Mouse (Mus musculus): ENCODE measurements around the gene Slc3a2. TPM values are rescaled to one million over a fixed set of nuclear protein-coding genes. Genes with fewer than 3 reads are reported as not detected.

The Slc3a2 gene
- polyA plus RNA-seq, 1 experiment from 2014 or later: 88.9 TPM

GRCm38 (mm10) chr19:8708954-8709353, 14.2 kb downstream of the Slc3a2 start:
- Histone ChIP-seq H3K27ac (ENCODE audit: poor library complexity, severe bottlenecking) (no peak overlapping the region), H3K27me3 (replicated peaks) (no peaks in the 10 kb centered on the region), H3K9me3 (replicated peaks) (no peaks in the 10 kb centered on the region), H3K36me3 (peaks cover 57% of the 10 kb centered on the region), H3K4me2 (no peak overlapping the region), H3K4me3 (no peak overlapping the region), H3K4me1 (replicated peaks) (peaks cover 20% of the 10 kb centered on the region), H3K9ac (no peak overlapping the region)
- WGBS: 93% methylated on average over 8 of the region's 8 CpGs
- no peak for ATAC-seq (ENCODE audit: insufficient number of reproducible peaks, low FRiP score)

GRCm38 (mm10) chr19:8706930-8707329, 16.2 kb downstream of the Slc3a2 start:
- Histone ChIP-seq H3K27me3 (replicated peaks) (no peaks in the 10 kb centered on the region), H3K36me3 (peaks cover 54% of the 10 kb centered on the region), H3K4me1 (replicated peaks) (peaks cover 12% of the 10 kb centered on the region), H3K4me3 (no peak overlapping the region), H3K4me2 (no peak overlapping the region), H3K9me3 (replicated peaks) (no peaks in the 10 kb centered on the region), H3K27ac (ENCODE audit: poor library complexity, severe bottlenecking) (no peak overlapping the region), H3K9ac (no peak overlapping the region)
- 90% methylated on average over 7 of the region's 7 CpGs for WGBS
- ATAC-seq (ENCODE audit: insufficient number of reproducible peaks, low FRiP score): no peak

- no peak overlapping the region for H3K9ac ChIP-seq
- 87% methylated on average over 7 of the region's 7 CpGs for WGBS
Observed at GRCm38 (mm10) chr19:8706132-8706667, 17.0 kb downstream of the Slc3a2 start.

GRCm38 (mm10) chr19:8705026-8705708, 18.0 kb downstream of the Slc3a2 start:
- no peak overlapping the region for H3K4me3 ChIP-seq
- no peak overlapping the region for H3K4me2 ChIP-seq
- H3K27me3 ChIP-seq (replicated peaks): no peaks in the 10 kb centered on the region
- no peak for ATAC-seq (ENCODE audit: insufficient number of reproducible peaks, low FRiP score)
- 0 out of 2 replicates have a peak, but pooled peaks cover under 1% of the 10 kb centered on the region for H3K4me1 ChIP-seq (replicated peaks)
- no peaks in the 10 kb centered on the region for H3K9me3 ChIP-seq (replicated peaks)
- 75% methylated on average over 6 of the region's 6 CpGs for WGBS
- no peak overlapping the region for H3K9ac ChIP-seq
- no peak overlapping the region for H3K27ac ChIP-seq (ENCODE audit: poor library complexity, severe bottlenecking)
- H3K36me3 ChIP-seq: peaks cover 38% of the 10 kb centered on the region

More at GRCm38 (mm10) chr19:8706132-8706667, 17.0 kb downstream of the Slc3a2 start:
- ATAC-seq (ENCODE audit: insufficient number of reproducible peaks, low FRiP score): no peak
- Histone ChIP-seq H3K4me2 (no peak overlapping the region), H3K36me3 (peaks cover 48% of the 10 kb centered on the region), H3K4me1 (replicated peaks) (0 out of 2 replicates have a peak, but pooled peaks cover 6% of the 10 kb centered on the region), H3K9me3 (replicated peaks) (no peaks in the 10 kb centered on the region), H3K27ac (ENCODE audit: poor library complexity, severe bottlenecking) (no peak overlapping the region), H3K27me3 (replicated peaks) (no peaks in the 10 kb centered on the region), H3K4me3 (no peak overlapping the region)

- no peak overlapping the region for H3K9ac ChIP-seq
- WGBS: 56% methylated on average over 4 of the region's 4 CpGs
- H3K9me3 ChIP-seq (replicated peaks): no peaks in the 10 kb centered on the region
- H3K4me2 ChIP-seq: no peak overlapping the region
- no peaks in the 10 kb centered on the region for H3K4me1 ChIP-seq (replicated peaks)
- H3K27ac ChIP-seq (ENCODE audit: poor library complexity, severe bottlenecking): no peak overlapping the region
- no peak for ATAC-seq (ENCODE audit: insufficient number of reproducible peaks, low FRiP score)
- no peak overlapping the region for H3K4me3 ChIP-seq
- peaks cover 22% of the 10 kb centered on the region for H3K36me3 ChIP-seq
- H3K27me3 ChIP-seq (replicated peaks): no peaks in the 10 kb centered on the region
Observed at GRCm38 (mm10) chr19:8703571-8703970, 19.6 kb downstream of the Slc3a2 start.

- Histone ChIP-seq H3K4me1 (replicated peaks) (no peaks in the 10 kb centered on the region), H3K9ac (no peak overlapping the region), H3K27ac (ENCODE audit: poor library complexity, severe bottlenecking) (no peak overlapping the region), H3K27me3 (replicated peaks) (no peaks in the 10 kb centered on the region), H3K4me2 (no peak overlapping the region), H3K4me3 (no peak overlapping the region), H3K9me3 (replicated peaks) (no peaks in the 10 kb centered on the region), H3K36me3 (peaks cover 11% of the 10 kb centered on the region)
- no peak for ATAC-seq (ENCODE audit: insufficient number of reproducible peaks, low FRiP score)
- WGBS: 57% methylated on average over 3 of the region's 3 CpGs
Observed at GRCm38 (mm10) chr19:8702458-8702857, 20.7 kb downstream of the Slc3a2 start.

GRCm38 (mm10) chr19:8699652-8700051, 23.5 kb downstream of the Slc3a2 start:
- Histone ChIP-seq H3K9ac (no peak overlapping the region), H3K36me3 (no peaks in the 10 kb centered on the region), H3K4me1 (replicated peaks) (no peaks in the 10 kb centered on the region), H3K27ac (ENCODE audit: poor library complexity, severe bottlenecking) (no peak overlapping the region), H3K4me2 (no peak overlapping the region), H3K4me3 (no peak overlapping the region), H3K27me3 (replicated peaks) (no peaks in the 10 kb centered on the region), H3K9me3 (replicated peaks) (no peaks in the 10 kb centered on the region)
- WGBS: 71% methylated on average over 9 of the region's 9 CpGs
- no peak for ATAC-seq (ENCODE audit: insufficient number of reproducible peaks, low FRiP score)

GRCm38 (mm10) chr19:8695330-8695729, 27.8 kb downstream of the Slc3a2 start:
- Histone ChIP-seq H3K9me3 (replicated peaks) (no peaks in the 10 kb centered on the region), H3K4me2 (no peak overlapping the region), H3K4me3 (no peak overlapping the region), H3K27ac (ENCODE audit: poor library complexity, severe bottlenecking) (no peak overlapping the region), H3K4me1 (replicated peaks) (no peaks in the 10 kb centered on the region), H3K27me3 (replicated peaks) (no peaks in the 10 kb centered on the region), H3K9ac (no peak overlapping the region), H3K36me3 (no peaks in the 10 kb centered on the region)
- ATAC-seq (ENCODE audit: insufficient number of reproducible peaks, low FRiP score): peak; percentile 79
- WGBS: 38% methylated on average over 5 of the region's 6 CpGs

GRCm38 (mm10) chr19:8692740-8693139, 30.4 kb downstream of the Slc3a2 start:
- Histone ChIP-seq H3K4me2 (no peak overlapping the region), H3K9ac (no peak overlapping the region), H3K9me3 (replicated peaks) (no peaks in the 10 kb centered on the region), H3K4me1 (replicated peaks) (no peaks in the 10 kb centered on the region), H3K27me3 (replicated peaks) (no peaks in the 10 kb centered on the region), H3K36me3 (no peaks in the 10 kb centered on the region), H3K4me3 (no peak overlapping the region), H3K27ac (ENCODE audit: poor library complexity, severe bottlenecking) (no peak overlapping the region)
- ATAC-seq (ENCODE audit: insufficient number of reproducible peaks, low FRiP score): no peak
- WGBS: 77% methylated on average over 5 of the region's 5 CpGs

- Histone ChIP-seq H3K27ac (ENCODE audit: poor library complexity, severe bottlenecking) (no peak overlapping the region), H3K4me1 (replicated peaks) (no peaks in the 10 kb centered on the region), H3K9ac (no peak overlapping the region), H3K4me2 (no peak overlapping the region), H3K9me3 (replicated peaks) (no peaks in the 10 kb centered on the region), H3K36me3 (no peaks in the 10 kb centered on the region), H3K4me3 (no peak overlapping the region), H3K27me3 (replicated peaks) (no peaks in the 10 kb centered on the region)
- 61% methylated on average over 9 of the region's 9 CpGs for WGBS
- ATAC-seq (ENCODE audit: insufficient number of reproducible peaks, low FRiP score): no peak
Observed at GRCm38 (mm10) chr19:8691871-8692539, 31.2 kb downstream of the Slc3a2 start.

GRCm38 (mm10) chr19:8683627-8684026, 39.5 kb downstream of the Slc3a2 start:
- H3K27me3 ChIP-seq (replicated peaks): 0 out of 2 replicates have a peak, but pooled peaks cover 9% of the 10 kb centered on the region
- H3K36me3 ChIP-seq: no peaks in the 10 kb centered on the region
- no peaks in the 10 kb centered on the region for H3K9me3 ChIP-seq (replicated peaks)
- H3K4me3 ChIP-seq: no peak overlapping the region
- H3K4me2 ChIP-seq: no peak overlapping the region
- 0 out of 2 replicates have a peak, but pooled peaks cover 11% of the 10 kb centered on the region for H3K4me1 ChIP-seq (replicated peaks)
- no peak for ATAC-seq (ENCODE audit: insufficient number of reproducible peaks, low FRiP score)
- H3K27ac ChIP-seq (ENCODE audit: poor library complexity, severe bottlenecking): no peak overlapping the region
- 77% methylated on average over 2 of the region's 2 CpGs for WGBS
- H3K9ac ChIP-seq: no peak overlapping the region
